Mouse (Mus musculus): ENCODE measurements around the gene Mia.
A peak's percentile ranks its signal among the peaks of the same experiment; 100 is the strongest.

Mia gene

DNA sequence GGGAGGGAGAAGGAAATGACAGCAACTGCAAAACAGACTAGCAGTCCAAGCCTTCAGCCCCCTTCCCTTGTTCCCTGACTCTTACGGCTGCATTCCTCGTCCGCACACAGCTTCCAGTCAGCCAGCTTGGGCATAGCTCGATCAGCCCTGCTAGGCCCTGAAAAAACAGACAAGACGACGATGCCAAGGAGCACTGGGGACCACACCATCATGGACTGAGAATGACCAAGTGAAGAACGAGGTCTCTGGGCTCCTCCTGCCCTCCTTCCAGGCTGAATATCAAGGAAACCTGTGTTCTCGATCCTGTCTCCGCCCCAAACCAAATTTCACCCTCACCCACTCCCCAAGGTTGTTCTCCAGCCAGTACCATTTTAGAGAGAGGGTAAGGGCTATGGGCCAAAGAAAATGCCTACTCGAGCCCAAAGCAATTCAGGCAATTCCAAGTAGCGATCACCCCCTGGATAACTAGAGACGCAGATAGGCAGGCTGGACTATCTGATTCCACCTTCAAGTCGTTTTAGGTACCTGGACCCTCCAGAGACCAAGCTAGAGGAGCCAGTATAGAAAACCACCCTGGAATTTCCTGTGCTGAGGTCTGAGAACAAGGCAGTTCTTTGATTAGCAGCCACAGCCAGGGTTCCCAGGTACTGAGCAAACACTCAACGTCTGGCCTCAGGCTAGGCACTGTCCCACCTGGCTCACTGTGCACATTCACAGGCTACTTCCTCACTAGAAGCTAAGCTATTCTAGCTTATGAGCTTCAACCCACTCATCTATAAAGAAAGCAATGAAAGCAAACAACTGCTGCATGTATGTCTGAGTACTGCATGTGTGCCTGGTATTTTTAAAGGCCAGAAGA lies at the start of gene Mia, which contains the start of gene Gm21983:
Gene Mia, minus strand, starts transcription at position 321 of the 859 bp plus-strand sequence.
Gene Gm21983, minus strand, starts transcription at position 250 of the 859 bp plus-strand sequence.
- DNase-seq (ENCODE audit: low read depth in 2 of 2, low spot score in 2 of 2): no peak

DNA sequence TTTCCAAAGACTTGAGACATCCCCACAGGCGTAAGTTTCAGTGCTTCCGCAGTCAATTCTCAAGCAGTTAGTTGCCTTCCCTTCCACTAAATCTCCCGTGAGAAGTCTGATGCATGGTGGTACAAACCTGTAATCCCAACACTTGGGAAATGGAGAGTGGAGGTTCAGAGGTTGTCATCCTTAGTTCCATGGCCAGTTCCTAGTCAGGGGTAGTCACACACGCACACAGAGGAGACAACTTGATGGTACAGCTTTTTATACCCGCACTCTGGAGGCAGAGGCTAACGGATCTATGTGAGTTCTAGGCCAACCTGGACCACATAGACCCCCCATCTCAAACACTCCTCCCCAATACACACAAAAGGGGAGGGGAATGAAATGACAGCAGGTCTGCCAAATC lies 47.9 kb upstream of the Mia start:
- DNase-seq (ENCODE audit: low read depth in 2 of 2, low spot score in 2 of 2): no peak

DNA sequence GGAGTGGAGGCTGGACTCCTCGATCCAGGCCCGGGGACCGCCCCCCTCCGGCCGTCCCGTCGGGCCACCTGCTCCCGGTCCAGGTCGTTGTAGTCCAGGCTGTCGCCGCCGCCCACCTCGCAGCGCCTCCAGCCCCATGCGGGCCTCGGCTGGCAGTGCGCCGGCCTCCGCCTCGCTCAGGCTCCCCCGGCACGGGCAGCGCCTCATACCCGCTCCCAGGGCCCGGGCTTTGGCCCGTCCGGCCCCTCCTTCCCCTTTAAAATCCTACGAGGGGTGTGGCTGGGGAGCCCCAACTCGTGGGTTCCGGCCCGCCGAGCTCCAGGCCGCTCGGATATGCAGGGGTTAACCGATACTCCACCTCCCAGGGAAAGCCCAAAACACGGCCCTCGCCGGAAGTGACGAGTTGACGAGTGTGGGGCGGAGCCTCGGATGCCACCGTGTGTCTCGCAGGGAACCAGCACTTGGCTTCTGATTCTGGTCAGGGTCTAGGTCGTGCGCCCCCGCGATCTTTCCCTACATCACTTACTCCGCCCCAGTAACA lies 47.4 kb upstream of the Mia start, which contains the start of gene Itpkc:
Gene Itpkc, minus strand, starts transcription at position 381 of the 541 bp plus-strand sequence.
- DNase-seq (ENCODE audit: low read depth in 2 of 2, low spot score in 2 of 2): peak; percentile 87 to 90

DNA sequence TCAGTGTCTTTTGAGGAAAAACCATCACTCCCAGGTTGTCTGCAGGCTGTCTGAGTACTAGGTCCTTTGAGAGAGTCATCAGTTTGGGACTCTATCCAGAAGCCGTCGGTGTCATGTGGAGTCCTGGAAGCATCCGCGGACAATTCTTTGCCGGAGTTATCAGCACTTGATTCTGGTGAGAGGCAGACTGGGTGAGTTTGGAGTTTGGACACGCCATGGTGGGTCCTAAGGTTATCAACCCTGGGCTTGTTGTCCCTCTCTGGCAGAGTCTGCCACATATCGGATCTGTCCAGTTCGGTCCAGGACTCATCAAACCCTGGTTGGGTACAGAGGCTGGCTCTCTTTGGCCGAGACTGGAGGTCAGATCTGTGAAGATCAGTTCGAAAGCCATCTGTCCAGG lies 46.7 kb upstream of the Mia start:
- no peak for DNase-seq (ENCODE audit: low read depth in 2 of 2, low spot score in 2 of 2)

DNA sequence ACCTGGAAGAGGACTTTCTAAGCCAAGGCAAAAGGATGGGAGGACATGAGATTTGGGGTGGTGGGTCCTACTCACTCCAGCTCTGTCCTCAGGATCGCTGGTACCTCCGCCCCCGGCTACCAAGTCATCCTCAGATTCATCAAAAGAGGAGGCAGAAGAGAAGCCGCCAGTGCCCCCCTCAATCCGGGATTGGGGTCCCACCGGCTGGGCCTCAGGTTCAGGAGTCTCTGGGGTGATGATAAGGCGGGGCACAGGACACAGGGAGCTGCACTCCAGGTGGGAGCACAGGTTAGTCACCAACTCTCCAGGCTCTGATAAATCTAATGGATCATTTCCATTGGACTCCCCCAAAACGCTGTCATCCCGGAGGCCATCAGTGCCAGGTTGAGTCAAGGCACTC lies 46.3 kb upstream of the Mia start:
- no peak for DNase-seq (ENCODE audit: low read depth in 2 of 2, low spot score in 2 of 2)

DNA sequence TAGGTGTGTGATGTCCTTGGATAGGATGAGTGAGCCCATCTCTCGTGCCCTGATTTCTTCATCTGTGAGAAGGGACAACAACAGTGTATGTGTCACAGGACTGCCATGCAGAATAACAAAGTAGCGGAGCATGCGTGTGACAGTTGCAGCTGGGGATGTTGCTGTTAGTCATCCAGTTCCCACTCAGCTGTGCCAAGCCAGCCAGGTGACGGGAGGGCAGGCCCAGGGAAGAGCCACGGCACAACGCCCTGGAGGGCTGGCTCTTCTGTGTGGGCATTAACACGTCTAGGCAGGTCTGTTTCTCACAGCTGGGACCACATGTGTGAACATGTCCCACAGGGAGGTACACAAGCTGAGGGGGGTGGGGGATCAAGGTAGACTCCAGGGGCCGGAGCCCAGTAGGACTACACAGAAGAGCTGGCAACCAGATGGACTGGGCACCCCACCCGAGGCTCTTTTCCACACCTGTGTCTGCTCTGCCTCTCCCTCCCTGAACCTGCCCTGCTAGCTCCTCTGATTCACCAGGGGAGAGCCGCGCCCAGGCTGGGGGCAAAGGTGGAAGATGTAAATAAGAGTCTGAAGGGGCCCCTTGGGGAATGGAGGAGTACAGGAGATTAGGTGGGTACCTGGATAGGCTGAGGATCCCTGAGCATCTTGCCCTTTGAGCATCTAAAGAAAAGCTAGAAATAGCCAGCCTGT lies 44.1 kb upstream of the Mia start:
- no peak for DNase-seq (ENCODE audit: low read depth in 2 of 2, low spot score in 2 of 2)

DNA sequence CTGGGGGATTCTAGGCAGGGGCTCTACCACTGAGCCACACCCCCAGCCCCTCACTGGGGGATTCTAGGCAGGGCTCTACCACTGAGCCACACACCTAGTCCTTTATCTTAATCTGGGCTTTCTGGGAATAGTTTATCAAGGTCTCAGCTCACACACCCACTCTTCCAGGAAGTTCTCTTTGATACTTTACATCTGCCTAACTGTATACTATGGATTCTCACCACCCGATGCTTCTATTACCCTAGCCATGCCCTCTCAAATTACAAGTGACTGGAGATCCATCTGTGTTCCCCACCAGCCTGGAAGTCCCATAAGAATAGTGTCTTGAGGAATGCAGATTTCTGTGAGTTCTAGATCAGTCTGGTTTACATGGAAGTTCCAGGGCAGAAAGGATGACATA lies 41.6 kb upstream of the Mia start:
- DNase-seq (ENCODE audit: low read depth in 2 of 2, low spot score in 2 of 2): no peak

DNA sequence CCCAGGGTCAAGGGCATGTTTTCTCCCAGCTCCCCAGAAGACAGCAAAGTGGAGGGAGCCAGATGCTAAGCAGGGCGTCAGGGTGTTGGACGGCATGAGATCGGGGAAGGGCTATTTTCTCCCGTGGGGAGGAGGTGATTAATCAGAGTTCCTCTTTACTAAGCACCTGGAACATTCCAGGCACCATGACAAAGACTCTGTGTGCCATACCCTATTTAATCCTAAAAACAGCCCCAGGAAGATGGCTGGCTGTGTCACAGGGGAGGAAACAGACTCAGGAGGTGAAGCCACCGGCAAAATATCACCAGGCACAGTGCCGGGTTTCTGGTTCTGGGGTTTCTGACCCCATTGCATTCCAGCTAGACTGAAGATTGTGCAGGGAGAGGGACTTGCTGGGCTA lies 41.0 kb upstream of the Mia start:
- DNase-seq (ENCODE audit: low read depth in 2 of 2, low spot score in 2 of 2): no peak

DNA sequence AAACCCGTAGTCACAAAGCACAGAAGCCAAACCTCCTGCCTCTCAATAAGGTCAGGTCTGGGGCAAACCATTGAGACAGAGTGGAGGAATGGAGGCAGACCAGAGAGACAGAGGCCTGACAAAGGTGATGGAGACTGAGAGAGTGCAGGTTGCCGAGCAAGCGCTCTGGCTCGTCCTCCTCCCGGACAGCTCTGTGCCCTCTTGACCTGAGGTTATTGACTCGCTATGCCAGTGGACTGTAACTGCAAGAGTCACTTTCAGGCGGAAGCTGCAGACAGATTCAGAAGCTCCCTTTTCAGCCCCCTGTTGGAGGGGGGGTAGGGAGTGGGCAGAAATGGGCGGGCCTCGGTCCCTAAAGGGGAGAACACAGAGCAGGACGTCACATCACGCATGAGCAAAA lies 39.0 kb upstream of the Mia start:
- DNase-seq (ENCODE audit: low read depth in 2 of 2, low spot score in 2 of 2): no peak

DNA sequence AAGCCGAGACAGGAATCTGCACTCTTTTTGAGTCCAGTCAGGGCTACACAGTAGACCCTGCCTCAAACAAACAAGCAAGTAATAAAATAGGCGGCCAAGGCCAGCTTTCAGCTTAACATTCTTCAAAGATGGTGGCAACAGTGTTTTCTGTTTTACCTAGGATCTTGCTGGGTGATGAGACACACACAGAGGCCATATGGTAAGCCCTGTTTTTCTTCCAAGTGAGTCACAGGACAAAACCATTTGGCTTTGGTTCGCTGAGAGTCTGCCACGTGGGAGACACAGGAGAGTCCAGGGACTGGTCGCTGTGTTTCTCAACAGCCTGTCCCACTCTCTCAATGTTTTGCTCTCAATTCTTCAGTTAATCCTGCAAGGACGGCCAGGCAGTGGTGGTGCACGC lies 37.6 kb upstream of the Mia start:
- no peak for DNase-seq (ENCODE audit: low read depth in 2 of 2, low spot score in 2 of 2)

DNA sequence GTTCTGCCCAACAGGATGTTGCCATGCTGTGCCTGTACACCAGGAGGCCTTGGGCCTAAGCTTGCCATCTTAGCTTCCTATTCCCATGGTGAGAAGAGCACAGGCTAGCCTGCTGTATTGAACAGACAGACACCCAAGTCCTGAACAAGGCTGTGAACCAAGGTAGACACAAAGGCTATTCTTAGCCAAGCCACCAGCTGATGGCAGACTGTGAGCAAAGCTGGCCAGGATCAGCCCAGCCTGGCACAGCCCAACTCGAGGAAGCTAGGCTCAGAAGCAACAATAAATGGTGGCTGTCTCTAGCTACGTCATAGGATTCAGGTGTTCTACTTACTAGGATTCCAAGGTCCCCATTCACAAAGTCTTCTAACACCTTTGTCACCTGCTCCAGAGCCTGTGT lies 31.7 kb upstream of the Mia start:
- DNase-seq (ENCODE audit: low read depth in 2 of 2, low spot score in 2 of 2): no peak

DNA sequence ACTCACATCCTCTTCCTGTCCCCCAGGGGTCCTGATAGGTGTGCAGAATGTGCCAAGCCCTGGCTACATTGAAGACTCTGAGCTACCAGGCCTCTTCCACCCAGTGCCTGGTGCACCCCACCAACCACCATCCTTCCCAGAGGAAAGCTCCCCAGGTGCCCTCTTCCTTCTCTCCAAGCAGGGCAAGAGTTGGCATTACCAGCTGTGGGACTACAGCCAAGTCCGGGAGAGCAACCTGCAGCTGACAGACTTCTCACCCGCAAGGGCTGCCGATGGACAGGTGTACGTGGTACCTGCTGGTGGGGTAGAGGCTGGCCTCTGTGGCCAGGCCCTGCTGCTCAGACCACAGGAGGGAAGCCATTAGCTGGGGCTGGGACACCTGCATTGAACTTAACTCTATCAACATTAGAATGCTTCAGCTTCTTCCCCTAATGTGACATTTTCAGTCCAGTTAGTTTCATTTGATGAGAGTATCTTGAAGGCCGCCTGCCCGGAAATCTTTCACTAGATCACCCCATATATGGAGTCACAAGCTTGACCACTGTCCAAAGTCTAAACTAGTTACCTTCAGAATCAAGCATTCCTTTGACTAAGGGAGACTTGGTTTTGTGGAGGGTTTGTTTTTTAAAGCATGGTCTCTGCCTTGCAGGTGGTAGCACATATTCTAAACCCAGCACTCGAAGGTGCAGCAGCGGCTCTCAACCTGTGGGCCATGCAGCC lies 22.9 kb upstream of the Mia start:
- no peak for DNase-seq (ENCODE audit: low read depth in 2 of 2, low spot score in 2 of 2)

DNA sequence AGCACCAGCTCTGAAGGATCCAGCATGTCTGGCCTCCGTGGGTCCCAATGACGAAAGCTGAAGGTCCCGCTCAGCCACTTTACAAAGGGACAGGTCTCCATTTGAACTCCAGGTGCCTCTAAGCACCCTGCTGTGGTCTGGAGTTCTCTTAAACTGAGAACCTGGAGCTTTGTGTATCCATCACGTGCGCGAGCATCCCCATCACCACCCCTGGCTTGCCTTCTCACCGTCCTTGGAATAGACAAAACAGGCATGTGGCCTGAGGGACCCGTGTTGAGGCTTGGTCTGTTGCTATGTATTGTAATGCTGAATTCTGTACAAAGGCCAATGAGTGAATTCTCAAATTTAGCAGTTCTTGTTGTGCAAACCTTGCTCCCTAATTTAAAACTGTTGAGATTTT lies 17.8 kb upstream of the Mia start:
- DNase-seq (ENCODE audit: low read depth in 2 of 2, low spot score in 2 of 2): no peak

DNA sequence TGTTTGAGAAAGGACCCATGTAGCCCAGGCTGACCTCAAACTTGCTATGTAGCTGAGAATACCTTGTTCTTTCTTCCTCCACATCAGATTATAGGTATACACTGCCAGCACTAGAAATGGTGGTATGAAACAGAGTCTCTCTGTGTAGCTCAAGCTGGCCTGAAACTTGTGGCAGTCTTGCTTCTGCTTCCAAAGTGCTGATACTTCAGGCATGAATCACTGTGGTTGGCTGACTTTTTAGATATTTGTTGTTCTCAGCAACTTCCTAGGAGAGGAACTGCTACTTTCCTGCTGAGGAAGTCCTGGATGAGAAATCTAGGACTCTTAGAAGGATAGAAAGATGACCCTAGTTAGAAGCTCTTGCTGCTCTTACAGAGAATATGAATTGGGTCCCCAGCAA lies 17.4 kb upstream of the Mia start:
- no peak for DNase-seq (ENCODE audit: low read depth in 2 of 2, low spot score in 2 of 2)

DNA sequence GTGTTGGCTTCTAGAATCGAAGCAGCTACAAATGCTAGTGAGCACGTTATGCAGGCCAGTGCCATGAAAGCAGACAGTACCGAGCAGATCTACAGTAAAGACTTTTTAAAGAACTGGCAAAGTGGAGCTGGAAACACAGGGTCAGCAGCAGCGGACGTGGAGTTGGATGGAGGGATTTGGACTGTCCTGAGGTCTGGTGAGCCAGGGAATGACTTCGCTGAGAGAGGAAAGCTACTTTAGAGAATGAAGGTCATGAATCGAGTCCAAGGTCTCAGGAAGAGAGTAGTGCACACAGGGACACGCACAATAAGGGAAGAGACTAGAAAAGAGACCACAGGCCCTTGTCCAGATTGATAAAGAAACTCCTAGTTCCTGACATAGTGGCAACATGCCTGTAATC lies 16.7 kb upstream of the Mia start:
- no peak for DNase-seq (ENCODE audit: low read depth in 2 of 2, low spot score in 2 of 2)

DNA sequence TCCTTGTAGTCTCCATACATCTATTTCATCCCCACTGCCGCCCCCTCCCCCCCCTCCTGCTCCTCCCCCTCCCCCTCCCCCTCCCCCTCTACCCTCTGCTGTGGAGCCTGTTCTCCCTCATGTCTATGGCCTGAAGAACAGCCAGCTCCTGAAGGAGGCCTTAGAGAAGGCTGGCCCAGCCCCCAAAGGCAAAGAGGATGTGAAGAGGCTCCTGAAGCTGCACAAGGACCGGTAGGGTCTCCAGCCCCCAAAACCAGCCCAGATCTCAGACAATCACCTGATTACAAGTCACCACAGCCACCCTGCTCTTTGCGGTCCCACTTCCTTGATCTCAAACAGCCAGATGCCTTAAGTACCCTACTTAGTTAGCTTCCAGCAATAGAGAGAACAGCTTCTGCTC lies 16.2 kb upstream of the Mia start:
- DNase-seq (ENCODE audit: low read depth in 2 of 2, low spot score in 2 of 2): no peak

DNA sequence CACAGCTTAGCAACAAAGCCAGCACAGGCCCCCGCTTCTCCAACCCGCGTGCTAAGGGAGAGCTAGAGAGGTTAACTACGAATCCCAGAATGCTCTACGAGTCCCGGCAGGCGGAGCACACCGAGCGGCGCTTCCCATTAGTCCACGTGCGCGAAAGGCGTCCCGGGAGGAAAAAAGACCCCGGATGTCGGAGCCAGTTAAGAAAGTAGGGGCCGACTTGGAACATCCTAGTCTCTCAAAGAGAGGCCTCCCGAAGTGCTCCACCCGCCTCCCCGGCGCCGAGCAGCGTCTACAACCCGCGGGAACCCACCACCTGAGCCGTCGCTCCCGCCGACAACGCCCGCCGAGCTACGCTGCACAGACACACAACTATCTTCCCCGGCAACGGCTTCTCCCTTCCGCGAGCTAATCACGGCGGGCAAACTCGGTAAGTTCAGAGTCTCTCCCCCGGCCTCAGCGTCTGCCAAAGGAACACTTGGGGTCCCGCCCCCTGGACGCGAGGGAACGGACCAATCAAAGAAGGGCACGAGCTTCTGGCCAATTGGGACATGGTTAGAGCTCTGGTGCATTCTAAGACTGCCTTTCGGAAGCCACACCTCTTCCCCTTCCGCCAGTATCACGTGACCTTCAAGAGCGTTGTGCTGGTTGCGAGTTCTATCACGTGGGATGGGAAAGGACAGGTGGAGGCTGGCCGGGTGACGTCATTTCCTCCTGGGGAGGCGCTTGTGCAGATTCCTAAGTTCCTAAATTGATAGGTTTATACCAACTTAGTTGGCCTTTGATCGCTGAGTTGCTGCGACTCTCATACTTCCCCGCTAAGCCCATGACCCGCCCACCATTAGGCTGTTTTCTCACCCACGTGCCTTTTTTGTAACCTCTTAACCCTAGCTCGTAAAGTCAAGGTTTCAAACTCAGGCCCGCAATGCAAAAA lies 15.0 kb upstream of the Mia start, which contains the start of the genes BC024978 and Snrpa:
Gene BC024978, plus strand, starts transcription at position 101 of the 931 bp plus-strand sequence.
Gene Snrpa, minus strand, starts transcription at position 591 of the 931 bp plus-strand sequence.
- peak; percentile 92 to 93 for DNase-seq (ENCODE audit: low read depth in 2 of 2, low spot score in 2 of 2)

DNA sequence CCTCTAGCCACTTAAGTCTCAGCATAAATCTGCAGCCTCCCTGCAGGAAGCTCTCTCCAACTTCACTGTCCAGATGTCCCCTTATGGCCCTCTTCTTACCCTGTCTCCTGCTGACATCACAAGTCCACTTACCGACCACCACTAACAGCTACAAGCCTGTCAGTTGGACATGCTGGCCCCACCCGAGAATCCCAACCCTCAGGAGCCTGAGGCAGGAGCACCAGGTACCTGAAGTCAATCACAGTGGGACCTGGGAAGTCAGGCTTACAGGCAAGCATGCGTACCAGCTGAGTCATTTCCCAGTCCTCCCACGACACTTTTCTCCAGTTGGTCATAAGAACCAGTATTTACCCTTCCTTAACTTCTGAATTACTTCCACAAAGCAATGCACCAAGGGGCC lies 12.8 kb upstream of the Mia start:
- no peak for DNase-seq (ENCODE audit: low read depth in 2 of 2, low spot score in 2 of 2)

DNA sequence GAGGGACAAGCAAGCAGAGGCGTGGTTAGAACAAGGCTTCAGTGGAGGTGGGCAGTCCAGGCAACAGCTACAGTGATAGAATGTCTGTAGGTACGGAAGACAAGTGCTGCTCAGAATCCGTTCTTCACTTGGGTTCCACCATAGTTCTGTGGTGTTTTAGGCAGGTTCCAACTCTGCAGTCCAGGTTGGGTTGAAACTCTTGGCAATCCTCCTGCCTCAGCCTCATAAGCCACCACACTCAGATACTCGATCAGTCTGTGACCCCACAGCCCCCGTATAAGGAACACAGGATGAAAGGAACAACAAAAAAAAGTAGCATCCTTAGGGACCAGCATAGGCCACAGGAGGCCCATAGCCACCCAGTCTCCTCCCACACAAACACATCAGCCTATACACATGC lies 11.5 kb upstream of the Mia start:
- no peak for DNase-seq (ENCODE audit: low read depth in 2 of 2, low spot score in 2 of 2)

DNA sequence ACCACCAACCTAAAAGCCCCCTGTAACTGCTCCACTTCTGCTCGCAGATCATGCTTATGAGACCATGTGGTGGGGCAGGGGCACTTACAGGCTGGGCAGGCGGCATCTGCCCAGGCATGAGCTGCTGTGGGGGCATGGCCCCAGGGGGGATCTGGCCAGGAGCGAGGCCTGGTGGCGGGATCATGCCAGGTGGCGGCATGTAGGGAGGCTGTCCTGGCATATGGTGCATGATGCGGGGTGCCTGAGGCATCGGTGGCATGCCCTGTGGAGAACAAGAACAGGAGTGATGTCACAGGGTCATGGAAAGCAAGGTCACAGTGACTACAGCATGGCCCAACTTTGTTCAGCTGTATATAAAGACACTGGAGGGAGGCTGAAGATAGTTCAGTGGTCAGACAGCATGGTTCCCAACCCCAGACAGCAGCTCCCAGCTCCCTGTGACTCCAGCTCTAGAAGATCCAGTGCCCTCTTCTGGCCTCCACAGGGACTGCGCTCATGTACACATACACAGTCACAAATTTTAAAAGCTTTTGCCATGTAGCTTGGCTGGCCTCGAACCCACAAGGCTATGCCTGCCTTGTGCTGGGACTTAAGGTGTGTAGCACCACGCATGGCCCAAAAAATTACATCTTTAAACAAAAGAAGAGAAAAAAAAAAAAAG lies 8.4 kb upstream of the Mia start:
- DNase-seq (ENCODE audit: low read depth in 2 of 2, low spot score in 2 of 2): no peak

Measured in CD8-positive naive resting alpha-beta T cell, adult 2 months (primary cell).